Mouse (Mus musculus) left cerebral cortex, postnatal 25 days (tissue): ENCODE data around the gene Fth1. TPM values are rescaled to one million over a fixed set of nuclear protein-coding genes. Genes with fewer than 3 reads are reported as not detected.
A peak's percentile ranks its signal among the peaks of the same experiment; 100 is the strongest.
"Not testable (repeated sequence)": the region's sequence is repeated elsewhere in the genome, so short reads cannot be mapped to it uniquely, and the experiment has no call there.

Source experiments
- DNase-seq, 2 experiments: peaks; one replicate each; pipeline ENCODE4 v3.0.0; 2022; ENCODE audit warnings: low spot score in 2 of 2, mixed read lengths in 1 of 2
- intact Hi-C: fragments of 180-260 bp; cut with DNase I; formaldehyde crosslinking; loops from one replicate; pipeline ENCODE4 v1.15.1; 2025
- total RNA-seq, 2 experiments: library from RNA; stranded (reverse); gene quantifications; 2 replicates each; pipeline ENCODE4 v1.2.3; 2021

Gene Fth1
- total RNA-seq, 2 experiments from 2014 or later: 2,053 to 2,068 TPM

DNA sequence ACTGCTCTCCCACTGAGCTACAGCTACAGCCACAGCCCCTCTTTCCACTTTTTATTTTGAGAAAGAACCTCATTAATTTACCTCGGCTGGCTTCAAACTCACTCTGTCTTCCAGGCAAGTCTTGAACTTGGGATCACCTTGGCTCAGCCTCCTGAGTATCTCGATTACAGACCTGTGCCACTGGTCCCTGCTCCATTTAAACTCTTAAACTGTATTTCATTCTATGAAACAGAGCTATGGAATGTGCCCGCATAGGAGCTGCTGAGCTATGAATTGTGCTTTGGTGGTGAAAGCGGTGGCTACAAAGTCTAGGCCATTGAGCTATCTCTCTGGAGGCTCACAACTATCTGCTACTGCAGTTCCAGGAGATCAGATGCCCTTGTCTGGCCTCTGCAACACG lies 22.4 kb upstream of the Fth1 start:
- no peak for DNase-seq
- intact Hi-C loops: no loop called here

DNA sequence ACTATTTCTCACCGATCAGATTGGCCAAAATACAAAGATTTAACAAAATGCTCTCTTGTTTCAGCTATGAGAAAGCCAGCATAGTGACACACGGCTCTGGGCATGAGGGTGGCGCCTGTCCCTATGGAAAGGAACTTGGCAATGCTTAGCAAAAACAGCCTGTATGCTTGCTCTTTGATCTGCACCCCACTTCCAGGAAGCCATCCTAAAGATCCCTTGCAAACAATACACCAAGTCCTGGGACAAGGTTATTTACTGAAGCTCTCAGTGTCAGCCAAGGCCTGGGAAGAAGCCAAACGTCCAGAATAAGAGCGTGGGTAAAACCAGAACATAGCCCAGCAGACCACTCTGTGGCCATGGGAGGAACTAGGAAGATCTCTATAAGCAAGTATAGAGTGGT lies 19.6 kb upstream of the Fth1 start:
- intact Hi-C loops: no loop called here
- DNase-seq: no peak

DNA sequence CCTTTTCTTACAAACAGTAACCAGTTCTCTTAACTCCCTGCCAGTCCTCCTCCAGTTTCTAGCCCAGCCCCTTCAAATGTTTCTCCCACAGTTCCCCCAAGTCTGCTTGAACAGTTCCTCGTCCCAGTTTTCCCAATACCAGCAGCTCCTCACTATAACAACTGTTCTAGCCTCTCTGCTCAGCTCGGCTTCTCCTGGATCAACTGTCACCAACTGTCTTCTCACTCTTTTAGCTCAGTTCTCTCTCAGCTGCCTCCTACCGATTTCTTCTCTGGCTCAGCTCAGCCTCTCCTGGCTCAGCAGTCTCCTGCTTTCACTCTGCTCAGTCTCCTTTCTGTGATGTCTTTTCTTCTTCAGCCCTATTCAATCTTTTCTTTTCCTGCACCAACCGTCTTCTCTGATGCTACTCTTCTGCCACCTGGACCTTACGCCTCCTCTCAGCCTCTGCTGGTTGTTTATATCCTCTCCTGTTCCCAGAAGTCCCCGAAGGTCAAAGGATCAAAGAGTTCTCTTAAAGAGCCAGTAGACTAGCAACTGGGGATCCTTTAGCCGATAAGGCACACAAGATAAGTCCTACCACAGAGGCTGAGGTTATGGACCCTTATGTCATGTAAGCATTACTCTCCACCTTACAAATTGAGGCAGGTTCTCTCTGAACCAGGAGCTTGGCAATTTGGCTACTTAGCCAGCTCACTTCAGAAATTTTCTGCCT lies 16.0 kb upstream of the Fth1 start:
- peak in 1 of 2 experiments; percentile 82 for DNase-seq
- intact Hi-C loops: no loop called here

- peak in 1 of 2 experiments; percentile 65 for DNase-seq
- intact Hi-C loops: loop anchor here (2.0 kb wide), 1 partner anchor 17 kb away; no protein-coding TSS in a partner anchor
Observed at GRCm38 (mm10) chr19:9966096-9966867, 14.1 kb upstream of the Fth1 start.

- intact Hi-C loops: no loop called here
- no peak for DNase-seq
Observed at GRCm38 (mm10) chr19:9968081-9968787, 12.2 kb upstream of the Fth1 start.

- intact Hi-C loops, DNase-seq: not testable (repeated sequence)
Observed at GRCm38 (mm10) chr19:9974853-9975252, 5.5 kb upstream of the Fth1 start.

DNA sequence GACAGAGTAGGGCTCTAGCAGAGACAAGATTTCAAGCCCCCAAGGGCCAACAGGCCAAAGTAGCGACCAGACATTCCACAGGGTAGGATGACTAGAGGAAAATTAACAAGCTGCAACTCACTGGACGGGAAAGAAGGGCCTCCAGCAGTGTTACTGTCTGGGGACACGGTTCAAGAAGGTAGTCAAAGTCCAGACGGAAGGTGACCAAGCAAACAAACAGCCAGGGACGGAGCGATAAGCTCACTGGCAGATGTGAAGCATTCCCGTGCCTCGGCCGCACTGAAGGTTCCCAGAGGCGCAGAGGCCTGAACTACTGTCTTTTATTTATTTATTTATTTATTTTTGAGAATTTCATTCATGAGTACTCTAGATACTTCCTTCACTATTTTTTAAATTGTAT lies 3.3 kb upstream of the Fth1 start:
- intact Hi-C loops: no loop called here

GRCm38 (mm10) chr19:9978431-9978951 lies 1.9 kb upstream of the Fth1 start:
- intact Hi-C loops: no loop called here
- DNase-seq: peak in 1 of 2 experiments; percentile 70

More for the DNA sequence above, 3.3 kb upstream of the Fth1 start:
- DNase-seq: no peak

- intact Hi-C loops: no loop called here
- DNase-seq: no peak
Observed at GRCm38 (mm10) chr19:9979156-9979555, 1.2 kb upstream of the Fth1 start.

DNA sequence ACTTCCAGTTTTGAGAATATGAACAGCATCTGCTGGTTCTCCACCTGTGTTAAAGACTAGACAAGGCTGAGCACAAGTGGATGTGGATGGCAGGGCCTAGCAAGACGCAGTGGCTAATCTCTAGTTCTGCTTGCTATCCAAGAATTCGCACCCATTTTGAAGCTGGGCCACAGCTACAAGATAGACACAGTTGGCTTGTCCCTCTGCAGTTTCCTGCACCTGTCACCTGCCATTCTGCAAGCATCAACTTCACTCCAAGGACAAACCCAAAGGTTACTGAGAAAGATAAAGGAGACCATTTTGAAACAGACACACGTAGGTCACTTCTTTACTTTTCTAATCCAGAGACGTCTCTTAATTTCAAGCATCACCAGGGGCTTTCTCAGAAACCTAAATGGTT lies 1.2 kb downstream of the Fth1 start:
- intact Hi-C loops: loop anchor here (2.0 kb wide), 1 partner anchor 15 kb away; no protein-coding TSS in a partner anchor
- no peak for DNase-seq

DNA sequence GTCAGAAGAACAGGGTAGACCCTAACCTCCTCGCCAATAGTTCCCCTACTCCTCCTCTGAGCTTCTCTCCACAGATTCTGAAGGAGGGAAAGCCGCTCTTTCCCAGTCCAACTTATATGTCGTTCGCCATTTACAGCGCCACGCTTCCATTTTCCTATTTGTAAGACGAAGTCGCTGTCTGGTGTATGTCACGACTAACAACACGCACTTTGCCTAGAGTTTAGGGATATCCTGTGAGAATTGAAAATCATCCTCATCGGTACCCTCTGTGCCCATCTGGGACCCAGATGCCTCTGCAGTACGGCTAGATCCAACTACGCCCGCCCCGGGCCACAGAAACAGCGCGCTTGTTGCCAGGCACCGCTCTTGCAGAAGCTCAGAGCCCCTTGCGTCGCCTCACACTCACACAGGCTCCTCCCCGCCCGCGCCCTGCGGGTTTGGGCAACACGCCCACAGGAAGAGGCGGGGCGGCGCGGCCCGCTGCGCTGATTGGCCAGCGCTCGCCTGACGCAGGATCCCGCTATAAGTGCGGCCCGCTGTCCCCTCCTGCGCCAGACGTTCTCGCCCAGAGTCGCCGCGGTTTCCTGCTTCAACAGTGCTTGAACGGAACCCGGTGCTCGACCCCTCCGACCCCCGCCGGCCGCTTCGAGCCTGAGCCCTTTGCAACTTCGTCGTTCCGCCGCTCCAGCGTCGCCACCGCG lies 1.9 kb downstream of the Fth1 start:
- DNase-seq: peak; percentile 97 to 98
- intact Hi-C loops: loop anchor here (2.0 kb wide), 1 partner anchor 16 kb away; no protein-coding TSS in a partner anchor

- intact Hi-C loops: loop anchor here (1.0 to 2.0 kb wide), 2 partner anchors 16 to 61 kb away; no protein-coding TSS in a partner anchor
- DNase-seq: peak; percentile 54 to 69
Observed at GRCm38 (mm10) chr19:9982852-9983542, 2.6 kb downstream of the Fth1 start.

GRCm38 (mm10) chr19:9984111-9985055 lies 4.0 kb downstream of the Fth1 start:
- no peak for DNase-seq
- intact Hi-C loops: no loop called here

DNA sequence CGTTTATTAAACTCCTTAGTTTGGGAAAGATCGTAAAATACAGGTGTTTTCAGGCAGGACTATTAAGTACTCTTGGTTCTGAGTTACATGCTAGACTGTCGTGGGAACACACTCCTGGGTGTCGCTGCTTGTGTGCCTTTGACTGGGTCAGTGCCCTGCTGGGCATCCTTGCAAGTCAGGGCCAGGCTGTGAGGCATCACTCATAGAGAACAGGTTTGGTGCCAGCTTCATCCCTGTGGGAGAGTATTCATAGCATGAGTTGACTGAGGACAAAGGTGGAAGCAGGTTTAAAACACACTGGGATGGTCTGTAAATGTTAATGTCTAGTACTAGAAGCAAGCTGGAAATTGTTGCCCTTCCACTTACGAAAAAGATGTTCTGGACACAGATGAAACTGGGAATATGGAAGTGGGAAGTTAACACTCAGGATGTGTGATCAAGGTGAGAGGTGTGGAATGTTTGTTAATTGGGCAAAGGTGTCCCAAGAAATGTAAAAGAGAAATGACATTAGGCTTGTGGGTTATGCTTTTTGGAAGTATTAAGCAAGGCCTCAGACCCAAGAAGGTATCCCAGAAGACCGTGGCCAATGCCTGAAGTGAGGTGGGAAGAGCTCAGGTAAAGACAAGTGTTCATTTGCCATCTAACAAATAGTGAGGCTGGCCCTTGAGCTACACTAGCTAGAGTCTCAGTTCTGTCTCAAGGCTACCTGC lies 4.9 kb downstream of the Fth1 start:
- intact Hi-C loops: no loop called here
- DNase-seq: no peak

- intact Hi-C loops: no loop called here
- no peak for DNase-seq
Observed at GRCm38 (mm10) chr19:9985900-9986421, 5.6 kb downstream of the Fth1 start.

GRCm38 (mm10) chr19:9987192-9987591 lies 6.8 kb downstream of the Fth1 start:
- intact Hi-C loops: no loop called here
- no peak for DNase-seq

- intact Hi-C loops: no loop called here
- no peak for DNase-seq
Observed at GRCm38 (mm10) chr19:9987593-9987992, 7.2 kb downstream of the Fth1 start.
